Mouse (Mus musculus): ENCODE measurements around the gene Cep112. TPM values are rescaled to one million over a fixed set of nuclear protein-coding genes. Genes with fewer than 3 reads are reported as not detected.
A peak's percentile ranks its signal among the peaks of the same experiment; 100 is the strongest.

Gene Cep112
- polyA plus RNA-seq, 1 experiment from 2014 or later, result 10.0 TPM

DNA sequence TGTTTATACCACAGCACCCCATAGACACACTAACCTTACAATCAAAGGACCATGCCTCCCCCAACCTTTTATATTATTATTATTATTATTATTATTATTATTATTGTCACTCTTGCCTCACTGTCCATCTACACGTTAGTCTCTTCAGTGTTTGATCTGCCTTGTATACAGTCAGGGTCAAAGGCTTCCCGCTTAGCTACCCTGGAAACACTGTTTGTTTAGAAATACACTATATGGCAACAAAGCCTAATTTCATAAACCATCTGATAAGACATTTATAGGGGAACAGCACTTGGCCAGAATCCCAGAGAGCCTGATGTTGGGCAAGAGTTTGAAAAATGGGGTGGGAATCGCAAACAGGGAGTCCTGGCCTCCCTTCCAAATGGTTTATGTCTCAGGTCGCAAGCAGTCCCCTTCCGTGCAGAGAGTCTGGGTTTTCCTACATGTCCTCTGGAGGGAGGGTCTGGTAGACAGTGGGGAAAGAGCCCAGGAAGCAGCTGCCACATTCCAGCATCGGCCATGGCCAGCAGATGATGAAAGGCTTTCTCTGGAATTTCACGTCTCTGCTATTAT, 451.7 kb downstream of the Cep112 start:
- Histone ChIP-seq H3K4me1 (ENCODE audit: control insufficient read depth, insufficient read depth, low read length) (no peaks in the 10 kb centered on the region), H3K27ac (ENCODE audit: low read depth, low read length) (no peak overlapping the region), H3K27me3 (ENCODE audit: control insufficient read depth, insufficient read depth, low read length) (no peaks in the 10 kb centered on the region), H3K9ac (ENCODE audit: low read length) (no peak overlapping the region), H3K4me3 (ENCODE audit: low read depth, low read length) (no peak overlapping the region), H3K9me3 (ENCODE audit: control insufficient read depth, low read length) (no peaks in the 10 kb centered on the region), H3K36me3 (ENCODE audit: control insufficient read depth, insufficient read depth, low read length) (no peaks in the 10 kb centered on the region), H3K4me2 (ENCODE audit: low read depth) (no peak overlapping the region)
- ATAC-seq (ENCODE audit: insufficient read depth, low FRiP score, low TSS enrichment) (no peak), DNase-seq (ENCODE audit: low spot score) (no peak)
- 76% methylated on average over 7 of the region's 7 CpGs for WGBS

GRCm38 (mm10) chr11:108877520-108877919, 452.5 kb downstream of the Cep112 start:
- Histone ChIP-seq H3K4me2 (ENCODE audit: low read depth) (no peak overlapping the region), H3K27me3 (ENCODE audit: control insufficient read depth, insufficient read depth, low read length) (no peaks in the 10 kb centered on the region), H3K27ac (ENCODE audit: low read depth, low read length) (no peak overlapping the region), H3K4me3 (ENCODE audit: low read depth, low read length) (no peak overlapping the region), H3K4me1 (ENCODE audit: control insufficient read depth, insufficient read depth, low read length) (no peaks in the 10 kb centered on the region), H3K9ac (ENCODE audit: low read length) (no peak overlapping the region), H3K36me3 (ENCODE audit: control insufficient read depth, insufficient read depth, low read length) (no peaks in the 10 kb centered on the region), H3K9me3 (ENCODE audit: control insufficient read depth, low read length) (no peaks in the 10 kb centered on the region)
- WGBS, result 66% methylated on average over 5 of the region's 5 CpGs
- no peak for DNase-seq (ENCODE audit: low spot score)
- ATAC-seq (ENCODE audit: insufficient read depth, low FRiP score, low TSS enrichment), result no peak

GRCm38 (mm10) chr11:108880546-108880945, 455.6 kb downstream of the Cep112 start:
- no peaks in the 10 kb centered on the region for H3K27me3 ChIP-seq (ENCODE audit: control insufficient read depth, insufficient read depth, low read length)
- ATAC-seq (ENCODE audit: insufficient read depth, low FRiP score, low TSS enrichment) (no peak), DNase-seq (ENCODE audit: low spot score) (no peak)
- H3K4me2 ChIP-seq (ENCODE audit: low read depth), result no peak overlapping the region
- no peak overlapping the region for H3K9ac ChIP-seq (ENCODE audit: low read length)
- WGBS, result 87% methylated on average over 4 of the region's 4 CpGs
- H3K4me1 ChIP-seq (ENCODE audit: control insufficient read depth, insufficient read depth, low read length), result no peaks in the 10 kb centered on the region
- H3K27ac ChIP-seq (ENCODE audit: low read depth, low read length), result no peak overlapping the region
- H3K4me3 ChIP-seq (ENCODE audit: low read depth, low read length), result no peak overlapping the region
- no peaks in the 10 kb centered on the region for H3K9me3 ChIP-seq (ENCODE audit: control insufficient read depth, low read length)
- H3K36me3 ChIP-seq (ENCODE audit: control insufficient read depth, insufficient read depth, low read length), result no peaks in the 10 kb centered on the region

GRCm38 (mm10) chr11:108881662-108882061, 456.7 kb downstream of the Cep112 start:
- WGBS, result 76% methylated on average over 5 of the region's 5 CpGs
- no peak overlapping the region for H3K4me3 ChIP-seq (ENCODE audit: low read depth, low read length)
- H3K36me3 ChIP-seq (ENCODE audit: control insufficient read depth, insufficient read depth, low read length), result no peaks in the 10 kb centered on the region
- ATAC-seq (ENCODE audit: insufficient read depth, low FRiP score, low TSS enrichment), result no peak
- no peak overlapping the region for H3K4me2 ChIP-seq (ENCODE audit: low read depth)
- no peak for DNase-seq (ENCODE audit: low spot score)
- no peak overlapping the region for H3K27ac ChIP-seq (ENCODE audit: low read depth, low read length)
- H3K9me3 ChIP-seq (ENCODE audit: control insufficient read depth, low read length), result no peaks in the 10 kb centered on the region
- H3K27me3 ChIP-seq (ENCODE audit: control insufficient read depth, insufficient read depth, low read length), result no peaks in the 10 kb centered on the region
- no peaks in the 10 kb centered on the region for H3K4me1 ChIP-seq (ENCODE audit: control insufficient read depth, insufficient read depth, low read length)
- no peak overlapping the region for H3K9ac ChIP-seq (ENCODE audit: low read length)

- Histone ChIP-seq H3K9ac (ENCODE audit: low read length) (no peak overlapping the region), H3K4me3 (ENCODE audit: low read depth, low read length) (no peak overlapping the region), H3K4me2 (ENCODE audit: low read depth) (no peak overlapping the region), H3K4me1 (ENCODE audit: control insufficient read depth, insufficient read depth, low read length) (no peaks in the 10 kb centered on the region), H3K9me3 (ENCODE audit: control insufficient read depth, low read length) (no peaks in the 10 kb centered on the region), H3K36me3 (ENCODE audit: control insufficient read depth, insufficient read depth, low read length) (no peaks in the 10 kb centered on the region), H3K27ac (ENCODE audit: low read depth, low read length) (no peak overlapping the region), H3K27me3 (ENCODE audit: control insufficient read depth, insufficient read depth, low read length) (no peaks in the 10 kb centered on the region)
- DNase-seq (ENCODE audit: low spot score), result peak; percentile 34
- WGBS, result 42% methylated on average over 19 of the region's 19 CpGs
- peak; percentile 60; the same call in 1 of the 2 replicates for ATAC-seq (ENCODE audit: insufficient read depth, low FRiP score, low TSS enrichment)
Measured at GRCm38 (mm10) chr11:108885276-108885896, 460.4 kb downstream of the Cep112 start.

GRCm38 (mm10) chr11:108886060-108886459, 461.1 kb downstream of the Cep112 start:
- Histone ChIP-seq H3K9me3 (ENCODE audit: control insufficient read depth, low read length) (no peaks in the 10 kb centered on the region), H3K27ac (ENCODE audit: low read depth, low read length) (no peak overlapping the region), H3K27me3 (ENCODE audit: control insufficient read depth, insufficient read depth, low read length) (no peaks in the 10 kb centered on the region), H3K9ac (ENCODE audit: low read length) (no peak overlapping the region), H3K4me3 (ENCODE audit: low read depth, low read length) (no peak overlapping the region), H3K4me2 (ENCODE audit: low read depth) (no peak overlapping the region), H3K36me3 (ENCODE audit: control insufficient read depth, insufficient read depth, low read length) (no peaks in the 10 kb centered on the region), H3K4me1 (ENCODE audit: control insufficient read depth, insufficient read depth, low read length) (no peaks in the 10 kb centered on the region)
- WGBS, result 81% methylated on average over 8 of the region's 8 CpGs
- DNase-seq (ENCODE audit: low spot score) (no peak), ATAC-seq (ENCODE audit: insufficient read depth, low FRiP score, low TSS enrichment) (no peak)

DNA sequence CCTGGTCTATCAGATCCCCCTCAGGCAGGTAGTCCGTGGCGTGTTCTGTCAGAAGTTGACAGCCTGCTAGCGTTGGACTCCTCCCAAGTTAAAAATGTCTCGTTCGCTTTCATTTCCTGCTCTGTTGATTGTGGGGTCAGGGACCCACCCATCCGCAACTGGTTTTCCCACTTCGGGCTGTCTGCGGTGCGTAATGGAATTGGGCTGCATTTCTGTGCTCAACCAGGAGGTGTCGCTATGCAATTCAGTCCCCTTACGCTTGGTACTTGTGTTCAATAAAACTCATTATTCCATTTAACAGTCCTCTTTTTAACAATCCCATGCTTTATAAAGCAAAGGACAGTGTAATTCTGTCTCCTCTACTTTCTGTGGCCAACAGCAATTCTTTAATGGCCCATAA, 464.1 kb downstream of the Cep112 start:
- no peak for DNase-seq (ENCODE audit: low spot score)
- 54% methylated on average over 11 of the region's 11 CpGs for WGBS
- ATAC-seq (ENCODE audit: insufficient read depth, low FRiP score, low TSS enrichment), result no peak
- Histone ChIP-seq H3K27me3 (ENCODE audit: control insufficient read depth, insufficient read depth, low read length) (no peaks in the 10 kb centered on the region), H3K27ac (ENCODE audit: low read depth, low read length) (no peak overlapping the region), H3K4me1 (ENCODE audit: control insufficient read depth, insufficient read depth, low read length) (peaks cover 18% of the 10 kb centered on the region), H3K36me3 (ENCODE audit: control insufficient read depth, insufficient read depth, low read length) (no peaks in the 10 kb centered on the region), H3K9ac (ENCODE audit: low read length) (no peak overlapping the region), H3K4me2 (ENCODE audit: low read depth) (no peak overlapping the region), H3K9me3 (ENCODE audit: control insufficient read depth, low read length) (no peaks in the 10 kb centered on the region), H3K4me3 (ENCODE audit: low read depth, low read length) (no peak overlapping the region)

GRCm38 (mm10) chr11:108890544-108890943, 465.6 kb downstream of the Cep112 start:
- 29% methylated on average over 16 of the region's 16 CpGs for WGBS
- Histone ChIP-seq H3K27me3 (ENCODE audit: control insufficient read depth, insufficient read depth, low read length) (no peaks in the 10 kb centered on the region), H3K4me3 (ENCODE audit: low read depth, low read length) (peak overlapping the region; percentile 22; the same call in 1 of the 2 replicates), H3K4me2 (ENCODE audit: low read depth) (peak overlapping the region; percentile 45), H3K27ac (ENCODE audit: low read depth, low read length) (no peak overlapping the region), H3K9me3 (ENCODE audit: control insufficient read depth, low read length) (no peaks in the 10 kb centered on the region), H3K4me1 (ENCODE audit: control insufficient read depth, insufficient read depth, low read length) (peaks cover 21% of the 10 kb centered on the region), H3K9ac (ENCODE audit: low read length) (no peak overlapping the region), H3K36me3 (ENCODE audit: control insufficient read depth, insufficient read depth, low read length) (no peaks in the 10 kb centered on the region)
- DNase-seq (ENCODE audit: low spot score) (no peak), ATAC-seq (ENCODE audit: insufficient read depth, low FRiP score, low TSS enrichment) (no peak)
